Mouse (Mus musculus) stomach, embryonic 15.5 days (tissue): ENCODE results near the gene Rab3b. TPM values are rescaled to one million over a fixed set of nuclear protein-coding genes. Genes with fewer than 3 reads are reported as not detected.

Experiments
- ATAC-seq: fragments of 200-750 bp; cut with Nextera tagmentation; 2 replicates; pipeline ENCODE4 v1.8.0; 2017; ENCODE audit warnings: low read depth, moderate number of reproducible peaks, moderate TSS enrichment; ENCODE audit not compliant: insufficient read depth, low FRiP score
- H3K27ac ChIP-seq: fragments of 300-500 bp; sonication (generic); 2 replicates; pipeline ENCODE4 v1.5.1; 2015; ENCODE audit warnings: mild to moderate bottlenecking, inconsistent platforms
- H3K27me3 ChIP-seq: fragments of 300-500 bp; sonication (generic); replicated peaks from 2 replicates; pipeline ENCODE4 v1.6.1; 2015; ENCODE audit warnings: inconsistent platforms
- H3K36me3 ChIP-seq: fragments of 300-500 bp; sonication (generic); 2 replicates; pipeline ENCODE4 v1.6.1; 2015; ENCODE audit warnings: inconsistent platforms
- H3K4me1 ChIP-seq: fragments of 300-500 bp; sonication (generic); 2 replicates; pipeline ENCODE4 v1.6.1; 2015; ENCODE audit warnings: inconsistent platforms
- H3K4me2 ChIP-seq: fragments of 300-500 bp; sonication (generic); 2 replicates; pipeline ENCODE4 v1.6.1; 2015; ENCODE audit warnings: mild to moderate bottlenecking, inconsistent platforms
- H3K4me3 ChIP-seq: fragments of 300-500 bp; sonication (generic); replicated peaks from 2 replicates; pipeline ENCODE4 v1.5.1; 2015; ENCODE audit warnings: inconsistent platforms
- H3K9ac ChIP-seq: fragments of 300-500 bp; sonication (generic); 2 replicates; pipeline ENCODE4 v1.6.1; 2015; ENCODE audit warnings: inconsistent platforms
- H3K9me3 ChIP-seq: fragments of 300-500 bp; sonication (generic); 2 replicates; pipeline ENCODE4 v1.6.1; 2016; ENCODE audit warnings: inconsistent platforms
- WGBS: fragments of 180-500 bp; shearing (Covaris S2); methylation state at CpG from one replicate; pipeline ENCODE4 v1.1.7; 2015; 5-methylcytosine and 5-hydroxymethylcytosine counted together
- polyA plus RNA-seq: library from polyadenylated mRNA; unstranded; fragments of >200 nt; fragmentation: Nextera tagmentation; extraction: Ambion mirVana; gene quantifications from 2 replicates; pipeline ENCODE4 v1.2.1, GENCODE M21; 2015

Gene Rab3b
- 10.8 and 11.9 TPM in 2 replicates for polyA plus RNA-seq

DNA sequence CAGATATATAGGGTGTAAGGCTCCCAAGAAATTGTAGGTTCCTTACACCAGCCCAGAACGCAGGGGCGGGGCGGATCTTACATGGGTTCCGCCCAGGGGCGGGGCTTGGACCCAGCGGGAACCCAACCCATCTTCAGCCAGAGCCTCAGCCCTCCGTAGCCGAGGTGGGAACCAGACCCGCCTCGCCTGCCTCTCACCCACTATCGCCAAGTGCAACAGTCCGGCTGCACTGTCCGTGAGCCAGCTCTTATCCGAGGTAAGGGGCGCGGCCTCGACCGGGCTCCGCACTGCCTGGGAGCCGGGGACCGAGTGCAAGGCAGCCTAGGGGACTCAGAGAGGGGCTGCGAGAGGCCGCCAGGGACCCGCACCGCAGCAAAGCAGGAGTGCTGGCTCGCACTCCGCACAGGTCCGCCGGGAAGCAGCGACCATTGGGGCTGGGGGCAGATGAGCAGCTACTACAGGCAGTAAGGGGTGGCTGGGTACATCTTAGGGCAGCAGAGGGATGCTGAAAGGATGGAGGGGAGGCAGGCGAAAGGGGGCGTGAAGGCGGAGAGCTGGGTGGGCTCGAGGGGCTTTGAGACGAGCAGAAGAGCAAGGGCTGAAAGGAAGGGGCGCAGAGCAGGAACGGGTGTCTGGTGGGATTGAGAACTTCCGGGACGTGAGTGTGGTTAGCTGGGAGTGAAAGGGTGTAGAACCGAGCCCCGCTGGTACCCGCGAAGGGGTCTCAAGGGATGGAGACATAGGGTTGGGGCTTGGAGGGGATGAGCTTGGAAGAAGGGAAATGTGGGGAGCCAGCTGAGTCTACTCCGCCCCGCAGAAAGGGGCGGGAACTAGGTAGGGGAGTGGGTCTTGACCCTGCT, at the start of gene Rab3b:
Gene Rab3b (plus strand): TSS at position 101 of the 860 bp plus-strand sequence.
- H3K36me3 ChIP-seq, result no peaks in the 10 kb centered on the region
- H3K9me3 ChIP-seq, result no peaks in the 10 kb centered on the region
- WGBS, result under 1% methylated on average over 46 of the region's 46 CpGs
- peak within 1 kb of the TSS; percentile 29; the same call in 1 of the 2 replicates for H3K9ac ChIP-seq
- H3K4me1 ChIP-seq, result peaks cover 6% of the 10 kb centered on the region; the same call in 1 of the 2 replicates
- peak within 1 kb of the TSS; percentile 62 for H3K4me3 ChIP-seq
- H3K27me3 ChIP-seq, result 0 out of 2 replicates have a peak, but pooled peaks cover 3% of the 10 kb centered on the region
- ATAC-seq, result peak; percentile 93
- H3K27ac ChIP-seq, result no peak within 1 kb of the TSS
- peak within 1 kb of the TSS; percentile 100 for H3K4me2 ChIP-seq

DNA sequence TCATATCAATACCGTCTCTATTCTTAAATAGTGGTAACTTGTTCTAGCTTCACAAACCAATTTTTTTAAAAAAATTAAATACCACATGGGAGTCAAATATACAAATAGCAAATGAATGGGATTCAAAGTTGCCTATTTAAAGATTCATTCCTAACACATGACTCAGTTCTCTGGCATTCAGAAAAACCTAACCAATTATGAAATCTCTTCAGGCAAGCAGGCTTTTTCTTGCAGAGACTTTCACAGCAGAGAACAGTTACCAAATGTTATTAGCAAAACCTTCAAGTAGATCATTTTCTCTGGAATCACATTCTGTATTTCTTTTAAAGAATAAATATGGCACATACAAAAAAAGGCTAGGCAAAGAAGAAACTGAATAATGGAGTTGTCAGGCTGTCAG, 48.2 kb upstream of the Rab3b start:
- Histone ChIP-seq H3K36me3 (peaks cover 13% of the 10 kb centered on the region), H3K9ac (no peak overlapping the region), H3K4me1 (peaks cover 8% of the 10 kb centered on the region; the same call in 1 of the 2 replicates), H3K4me2 (no peak overlapping the region), H3K9me3 (no peaks in the 10 kb centered on the region), H3K4me3 (no peak overlapping the region), H3K27ac (no peak overlapping the region), H3K27me3 (no peaks in the 10 kb centered on the region)
- 73% methylated on average over 1 of the region's 1 CpGs for WGBS
- ATAC-seq, result no peak

DNA sequence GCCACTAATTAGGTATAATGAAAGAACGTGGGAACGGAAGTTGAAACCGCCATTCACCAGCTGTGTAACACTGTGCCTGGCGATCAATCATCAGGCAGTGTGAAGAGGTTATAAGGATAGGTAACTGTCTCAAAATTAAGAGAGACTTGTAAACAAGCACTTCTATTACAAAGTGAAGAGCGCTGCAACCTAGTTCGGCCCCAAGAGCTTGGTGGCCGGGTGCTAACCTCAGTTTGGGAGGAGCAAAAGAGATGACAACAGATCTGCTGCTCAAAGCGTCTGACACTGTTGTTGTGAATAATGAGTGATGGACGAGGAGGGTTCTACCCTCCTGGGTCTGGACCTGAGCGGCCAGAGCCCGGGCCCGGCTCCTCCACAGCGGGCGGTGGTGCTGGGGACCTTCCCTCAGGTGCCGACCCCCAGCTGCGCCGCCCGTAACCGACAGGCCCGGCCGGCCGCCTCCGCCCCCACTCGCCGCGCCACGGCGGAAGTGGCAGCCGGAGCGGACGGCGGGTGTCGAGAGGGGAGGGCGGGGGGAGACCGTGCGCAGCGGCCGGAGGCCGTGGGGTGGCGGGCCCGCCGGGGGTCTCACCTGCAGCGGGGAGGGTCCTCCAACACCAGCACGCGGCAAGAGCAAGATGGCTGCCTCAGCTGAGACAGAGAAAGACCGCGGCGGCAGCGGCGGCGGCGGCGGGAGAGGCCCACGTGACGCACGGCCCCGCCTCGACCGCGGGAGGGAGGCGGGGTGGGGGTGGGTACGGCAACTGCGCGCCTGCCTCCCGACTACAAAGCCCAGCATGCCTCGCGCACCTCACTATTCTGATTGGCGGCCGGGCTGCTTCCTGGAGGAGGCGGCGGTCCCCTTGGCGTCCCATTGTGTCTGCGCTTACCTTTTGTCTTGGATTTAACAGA, 45.7 kb upstream of the Rab3b start, which contains the start of gene Btf3l4:
Gene Btf3l4 (minus strand): TSS at position 699 of the 912 bp plus-strand sequence.
- ATAC-seq, result peak; percentile 95
- under 1% methylated on average over 57 of the region's 73 CpGs for WGBS
- 0 out of 2 replicates have a peak, but pooled peaks cover 5% of the 10 kb centered on the region for H3K36me3 ChIP-seq

DNA sequence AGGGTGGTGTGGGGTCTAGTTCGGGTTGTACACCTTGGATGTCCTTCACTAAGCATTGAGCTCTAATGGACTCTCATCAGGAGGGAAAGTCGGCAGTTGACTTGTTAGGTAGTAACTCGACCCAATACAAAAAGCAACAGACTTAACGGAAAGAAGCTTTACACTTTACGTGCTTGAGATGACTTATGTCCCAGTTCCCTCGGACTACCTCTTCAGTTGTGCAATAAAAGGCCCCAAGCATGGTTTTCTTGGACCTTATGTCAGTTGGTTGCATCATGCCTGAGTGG, 45.1 kb upstream of the Rab3b start:
- ATAC-seq, result no peak
- 0 out of 2 replicates have a peak, but pooled peaks cover 5% of the 10 kb centered on the region for H3K36me3 ChIP-seq

More for the DNA sequence above, 45.7 kb upstream of the Rab3b start, which contains the start of gene Btf3l4:
- Histone ChIP-seq H3K4me1 (peaks cover 9% of the 10 kb centered on the region; the same call in 1 of the 2 replicates), H3K9me3 (no peaks in the 10 kb centered on the region), H3K4me2 (peak within 1 kb of the TSS; percentile 76), H3K4me3 (peak within 1 kb of the TSS; percentile 89), H3K27me3 (no peaks in the 10 kb centered on the region), H3K27ac (peak within 1 kb of the TSS; percentile 99), H3K9ac (peak within 1 kb of the TSS; percentile 90)

DNA sequence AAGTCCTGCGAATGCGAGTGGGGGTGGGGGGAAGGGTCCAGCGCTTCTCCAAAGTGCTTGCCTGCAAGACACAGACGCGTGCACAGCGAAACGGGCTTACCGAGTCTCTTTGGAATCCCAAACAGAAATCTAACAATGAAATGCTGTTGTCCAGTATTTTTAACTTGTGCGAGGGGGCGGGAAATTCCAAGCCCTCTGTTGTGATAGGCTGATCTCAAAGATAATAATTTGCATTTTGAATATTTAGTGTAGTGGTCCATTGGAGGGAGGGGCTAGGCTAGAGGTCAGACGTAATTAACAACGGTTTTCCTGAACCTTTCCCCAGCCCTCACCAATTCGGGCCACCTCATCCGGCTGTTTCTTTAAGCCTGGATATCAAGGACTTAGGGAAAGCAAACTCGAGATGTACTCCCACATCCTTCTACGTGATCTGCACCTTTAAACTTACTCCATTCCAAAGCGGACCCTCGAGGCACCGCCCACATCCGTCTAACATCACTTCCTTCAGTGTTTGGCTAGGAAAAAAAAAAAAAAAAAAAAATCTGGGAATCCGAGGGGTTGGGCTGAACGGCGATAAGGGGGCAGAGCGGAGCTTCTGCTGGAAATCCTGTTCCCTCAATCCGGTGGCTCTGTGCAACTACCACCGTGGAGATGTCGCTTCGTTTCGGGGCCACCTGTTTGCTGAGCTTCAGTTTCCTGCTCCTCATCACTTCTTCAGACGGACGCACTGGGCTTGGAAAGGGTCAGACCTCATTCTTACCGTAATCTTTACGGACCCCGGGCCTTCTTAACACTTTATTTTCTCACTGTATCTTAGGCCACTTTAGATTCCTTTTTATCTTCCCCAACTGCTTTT, 44.5 kb upstream of the Rab3b start, which contains the start of gene Txndc12:
Gene Txndc12 (plus strand): TSS at position 487 of the 856 bp plus-strand sequence.
- H3K27me3 ChIP-seq, result no peaks in the 10 kb centered on the region
- H3K27ac ChIP-seq, result peak within 1 kb of the TSS; percentile 99
- H3K9me3 ChIP-seq, result no peaks in the 10 kb centered on the region
- ATAC-seq, result peak; percentile 76
- WGBS, result under 1% methylated on average over 34 of the region's 34 CpGs
- peaks cover 9% of the 10 kb centered on the region; the same call in 1 of the 2 replicates for H3K4me1 ChIP-seq
- H3K4me3 ChIP-seq, result peak within 1 kb of the TSS; percentile 89
- peak within 1 kb of the TSS; percentile 76 for H3K4me2 ChIP-seq
- 0 out of 2 replicates have a peak, but pooled peaks cover 5% of the 10 kb centered on the region for H3K36me3 ChIP-seq
- H3K9ac ChIP-seq, result peak within 1 kb of the TSS; percentile 90

More for the DNA sequence above, 45.1 kb upstream of the Rab3b start:
- Histone ChIP-seq H3K27ac (peak overlapping the region; percentile 99), H3K9me3 (no peaks in the 10 kb centered on the region), H3K4me1 (peaks cover 9% of the 10 kb centered on the region; the same call in 1 of the 2 replicates), H3K27me3 (no peaks in the 10 kb centered on the region), H3K4me3 (peak overlapping the region; percentile 89), H3K4me2 (peak overlapping the region; percentile 76), H3K9ac (peak overlapping the region; percentile 54)
- WGBS, result 0% methylated on average over 6 of the region's 6 CpGs

DNA sequence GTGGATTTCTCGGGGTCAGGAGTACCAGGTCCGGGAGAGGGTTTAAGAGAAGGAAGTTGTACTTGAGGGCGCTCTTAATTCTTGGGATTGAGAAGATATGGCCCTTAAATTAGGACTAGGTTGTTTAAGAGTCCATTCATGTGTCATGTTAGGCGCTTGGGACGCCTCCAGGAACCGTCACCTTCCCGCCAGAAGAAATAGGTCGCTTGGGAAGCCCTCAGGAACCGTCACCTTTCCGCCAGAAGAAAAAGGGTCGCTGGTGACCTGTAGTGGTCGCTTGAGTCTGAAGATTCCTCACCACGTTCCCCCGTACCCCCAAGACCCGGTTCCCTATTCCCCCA, 43.9 kb upstream of the Rab3b start:
- peak overlapping the region; percentile 89 for H3K4me3 ChIP-seq
- no peak for ATAC-seq
- 0 out of 2 replicates have a peak, but pooled peaks cover 3% of the 10 kb centered on the region for H3K36me3 ChIP-seq
- peaks cover 9% of the 10 kb centered on the region; the same call in 1 of the 2 replicates for H3K4me1 ChIP-seq
- no peaks in the 10 kb centered on the region for H3K9me3 ChIP-seq
- WGBS, result 0% methylated on average over 15 of the region's 15 CpGs
- peak overlapping the region; percentile 30 for H3K9ac ChIP-seq
- H3K4me2 ChIP-seq, result peak overlapping the region; percentile 76
- H3K27ac ChIP-seq, result peak overlapping the region; percentile 99
- H3K27me3 ChIP-seq, result no peaks in the 10 kb centered on the region

DNA sequence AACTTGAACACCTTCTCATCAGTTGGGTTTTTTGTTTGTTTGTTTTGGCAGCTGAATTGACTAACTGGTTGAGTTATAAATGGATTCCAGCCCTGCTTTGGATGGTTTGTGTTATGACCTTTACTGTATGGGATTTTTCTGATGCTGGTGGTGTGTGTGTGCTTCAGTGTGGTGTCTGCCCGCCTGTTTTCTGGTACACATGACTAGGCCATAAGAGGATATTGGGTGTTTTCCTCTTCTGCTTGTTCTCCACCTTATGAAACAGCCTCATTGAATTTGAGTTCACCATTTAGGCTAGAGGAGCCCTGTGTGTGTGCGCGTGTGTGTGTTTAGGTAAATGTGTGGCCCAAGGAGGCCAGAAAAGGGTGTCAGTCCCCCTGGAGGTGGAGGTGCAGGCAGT, 43.4 kb upstream of the Rab3b start:
- Histone ChIP-seq H3K9me3 (no peaks in the 10 kb centered on the region), H3K36me3 (no peaks in the 10 kb centered on the region), H3K4me3 (peak overlapping the region; percentile 89), H3K9ac (peak overlapping the region; percentile 30; the same call in 1 of the 2 replicates), H3K27me3 (no peaks in the 10 kb centered on the region), H3K4me1 (peaks cover 9% of the 10 kb centered on the region; the same call in 1 of the 2 replicates), H3K4me2 (peak overlapping the region; percentile 76), H3K27ac (peak overlapping the region; percentile 99; the same call in 1 of the 2 replicates)
- ATAC-seq, result no peak
- WGBS, result 39% methylated on average over 3 of the region's 3 CpGs

DNA sequence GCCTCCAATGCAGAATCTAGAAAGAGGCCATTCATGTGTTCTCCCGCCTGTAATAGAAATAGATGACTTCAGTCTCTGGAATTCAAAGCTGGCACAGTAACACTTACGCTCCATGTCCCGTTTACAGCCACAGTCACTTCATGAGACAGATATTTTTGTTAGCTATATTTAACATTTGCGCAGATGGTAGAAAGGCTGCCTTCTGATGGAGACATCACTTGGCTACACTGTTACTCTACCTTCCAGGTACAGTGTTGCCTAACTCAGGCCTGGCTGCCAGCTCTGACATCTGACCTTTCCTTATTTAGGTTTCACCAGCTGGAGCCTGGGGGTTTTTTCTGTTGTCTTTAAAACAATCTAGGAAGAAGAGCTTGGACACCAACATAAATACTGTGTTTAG, 40.8 kb upstream of the Rab3b start:
- no peak overlapping the region for H3K4me3 ChIP-seq
- no peaks in the 10 kb centered on the region for H3K27me3 ChIP-seq
- H3K9me3 ChIP-seq, result no peaks in the 10 kb centered on the region
- H3K4me2 ChIP-seq, result no peak overlapping the region
- no peak overlapping the region for H3K9ac ChIP-seq
- peaks cover 5% of the 10 kb centered on the region; the same call in 1 of the 2 replicates for H3K4me1 ChIP-seq
- H3K27ac ChIP-seq, result no peak overlapping the region
- ATAC-seq, result no peak
- H3K36me3 ChIP-seq, result no peaks in the 10 kb centered on the region
- 67% methylated on average over 4 of the region's 4 CpGs for WGBS

DNA sequence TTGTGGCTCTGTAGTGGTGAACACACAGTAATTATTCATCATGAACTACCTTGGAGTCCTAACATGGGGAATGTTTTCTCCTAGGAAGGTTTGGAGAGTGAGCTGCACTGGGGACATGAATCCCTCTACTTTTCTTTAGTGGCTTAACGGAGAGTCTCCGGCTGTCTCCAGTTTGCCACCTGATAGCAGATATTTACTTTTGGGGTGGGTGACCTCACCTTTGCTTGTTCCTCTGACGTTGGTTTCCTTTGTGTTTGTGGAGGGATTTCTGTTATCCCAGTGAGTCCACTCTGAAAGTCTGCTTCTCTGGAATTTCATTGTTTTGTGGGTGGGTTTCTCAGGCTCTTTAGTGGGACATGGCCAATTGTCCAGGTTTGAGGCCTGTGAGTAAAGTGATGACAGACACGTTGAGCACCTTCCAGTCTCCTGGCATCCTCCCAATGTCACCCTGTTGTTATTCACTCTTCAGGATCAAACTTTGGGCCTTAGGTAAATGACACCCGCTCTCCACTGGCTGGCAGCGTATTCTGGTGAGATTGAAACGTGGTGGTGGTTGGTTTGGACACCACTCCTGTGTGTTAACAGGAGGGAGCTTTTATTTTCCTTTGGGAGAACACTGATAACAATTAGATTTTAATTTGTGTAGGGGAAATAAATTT, 36.8 kb upstream of the Rab3b start:
- peak; percentile 65; the same call in 1 of the 2 replicates for ATAC-seq
- 65% methylated on average over 7 of the region's 7 CpGs for WGBS

DNA sequence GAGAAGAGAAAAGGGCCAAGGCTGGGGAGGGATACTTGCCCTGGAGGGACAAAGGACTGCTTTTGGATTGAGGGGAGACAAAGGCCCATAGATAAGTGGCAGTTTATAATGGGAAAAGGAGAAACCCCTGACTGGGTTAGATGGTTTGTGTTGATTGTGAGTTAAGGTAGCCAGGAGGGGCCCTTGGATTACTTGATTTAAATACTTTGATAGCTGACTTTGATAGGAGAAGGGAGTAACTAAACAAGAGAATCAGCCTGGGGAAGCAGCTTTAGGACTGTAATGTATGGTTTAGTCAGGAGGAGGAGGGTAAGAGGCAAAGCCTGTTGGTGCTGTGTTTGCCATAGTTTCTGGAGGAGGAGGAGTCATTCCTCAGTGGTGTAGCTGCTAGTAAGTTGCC, 35.5 kb upstream of the Rab3b start:
- H3K9ac ChIP-seq, result no peak overlapping the region

More for the DNA sequence above, 36.8 kb upstream of the Rab3b start:
- no peak overlapping the region for H3K27ac ChIP-seq
- no peak overlapping the region for H3K4me2 ChIP-seq
- H3K36me3 ChIP-seq, result no peaks in the 10 kb centered on the region
- no peak overlapping the region for H3K4me3 ChIP-seq
- H3K9ac ChIP-seq, result no peak overlapping the region
- no peaks in the 10 kb centered on the region for H3K4me1 ChIP-seq
- H3K27me3 ChIP-seq, result no peaks in the 10 kb centered on the region
- H3K9me3 ChIP-seq, result no peaks in the 10 kb centered on the region

More for the DNA sequence above, 35.5 kb upstream of the Rab3b start:
- Histone ChIP-seq H3K4me3 (no peak overlapping the region), H3K36me3 (no peaks in the 10 kb centered on the region), H3K4me1 (no peaks in the 10 kb centered on the region), H3K27ac (no peak overlapping the region; the same call in 1 of the 2 replicates), H3K4me2 (no peak overlapping the region), H3K9me3 (no peaks in the 10 kb centered on the region), H3K27me3 (no peaks in the 10 kb centered on the region)
- no peak for ATAC-seq
